24 mouse cellular contexts compared by ENCODE assay signal in the genomic region with DNA sequence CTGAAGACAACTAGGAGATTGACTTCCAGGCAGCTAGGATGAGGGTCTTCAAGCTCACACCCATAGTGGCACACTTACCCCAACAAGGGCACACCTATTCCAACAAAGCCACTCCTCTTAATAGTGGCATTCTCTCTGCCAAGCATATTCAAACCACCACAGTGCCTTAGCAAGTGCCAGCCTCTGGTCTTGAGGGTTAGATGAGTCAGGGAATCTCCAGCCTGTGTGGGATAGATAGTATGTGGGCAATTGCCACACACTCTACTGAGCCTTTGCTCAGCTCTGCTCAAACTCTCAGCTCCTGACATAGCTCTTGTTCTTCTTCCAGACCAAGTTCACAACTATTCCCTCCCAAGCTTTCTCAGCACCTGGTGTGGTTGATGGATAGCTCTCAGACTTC. TPM values are rescaled to one million over a fixed set of nuclear protein-coding genes. Genes with fewer than 3 reads are reported as not detected.
"Had no signal": no experiment of that assay in that cellular context is flagged by ENCODE, and none has a peak within 500 bp of the region (broad histone marks: within the 10 kb centered on the region; RNA-seq: fewer than 3 reads in every experiment).

No protein-coding gene starts in this region.

- H3K4me1 ChIP-seq: liver, embryonic 15.5 days; lung, embryonic 15.5 days; midbrain, embryonic 12.5 days; neural tube, embryonic 13.5 days; neural tube, embryonic 15.5 days; stomach, embryonic 15.5 days had no signal

- H3K9me3 ChIP-seq: liver, embryonic 15.5 days; lung, embryonic 15.5 days; midbrain, embryonic 12.5 days; neural tube, embryonic 13.5 days; neural tube, embryonic 15.5 days; stomach, embryonic 15.5 days had no signal

- H3K27me3 ChIP-seq: liver, embryonic 15.5 days; lung, embryonic 15.5 days; midbrain, embryonic 12.5 days; neural tube, embryonic 13.5 days; neural tube, embryonic 15.5 days; stomach, embryonic 15.5 days had no signal

- DNase-seq: liver, postnatal 0 days; lung, adult 2 months; lung, postnatal 14 days; lung, postnatal 36 days; midbrain, embryonic 14.5 days; right cerebral cortex, postnatal 14 days; thymus, adult 2 months; thymus, postnatal 25 days; thymus, postnatal 4 days had no signal

- H3K27ac ChIP-seq: liver, embryonic 15.5 days; lung, embryonic 15.5 days; macrophage; midbrain, embryonic 12.5 days; neural tube, embryonic 13.5 days; neural tube, embryonic 15.5 days; stomach, embryonic 15.5 days; stomach, postnatal 0 days had no signal

- H3K36me3 ChIP-seq: liver, embryonic 15.5 days; lung, embryonic 15.5 days; midbrain, embryonic 12.5 days; neural tube, embryonic 13.5 days; neural tube, embryonic 15.5 days; stomach, embryonic 15.5 days had no signal

- ATAC-seq: liver, postnatal 0 days; lung, postnatal 0 days; midbrain, embryonic 16.5 days had no signal

- H3K4me3 ChIP-seq: liver, embryonic 15.5 days; lung, embryonic 15.5 days; midbrain, embryonic 12.5 days; myocyte; neural tube, embryonic 13.5 days; neural tube, embryonic 15.5 days; stomach, embryonic 15.5 days had no signal

RNA-seq across cellular contexts. Expression of gene 2610528A11Rik, which starts 2.5 kb away (rescaled TPM):
- polyA plus RNA-seq: midbrain, embryonic 12.5 days; midbrain, embryonic 14.5 days; midbrain, embryonic 16.5 days; neural tube, embryonic 11.5 days had no signal

RNA-seq across cellular contexts. Expression of gene Cdhr1, which starts 13.2 kb away (rescaled TPM):
- total RNA-seq: megakaryocyte progenitor cell, adult 5-6 weeks had no signal
- polyA plus RNA-seq: liver, embryonic 15.5 days; liver, postnatal 0 days; macrophage had no signal

RNA-seq across cellular contexts. Expression of gene Lrit2, which starts 43.6 kb away (rescaled TPM):
- total RNA-seq: megakaryocyte progenitor cell, adult 5-6 weeks had no signal
- polyA plus RNA-seq: liver, embryonic 15.5 days; liver, postnatal 0 days; lung, adult 2 months; lung, embryonic 15.5 days; lung, postnatal 0 days; macrophage; midbrain, embryonic 12.5 days; midbrain, embryonic 14.5 days; midbrain, embryonic 16.5 days; myocyte; neural tube, embryonic 11.5 days; neural tube, embryonic 13.5 days; neural tube, embryonic 15.5 days; spleen, adult 2 months; stomach, embryonic 15.5 days; stomach, postnatal 0 days; urinary bladder, adult 2 months had no signal

RNA-seq across cellular contexts. Expression of gene Lrit1, which starts 56.7 kb away (rescaled TPM):
- total RNA-seq: megakaryocyte progenitor cell, adult 5-6 weeks had no signal
- polyA plus RNA-seq: liver, embryonic 15.5 days; lung, adult 2 months; lung, embryonic 15.5 days; lung, postnatal 0 days; macrophage; midbrain, embryonic 12.5 days; midbrain, embryonic 14.5 days; midbrain, embryonic 16.5 days; myocyte; neural tube, embryonic 11.5 days; neural tube, embryonic 13.5 days; neural tube, embryonic 15.5 days; stomach, embryonic 15.5 days; stomach, postnatal 0 days had no signal
